Comparison of ENCODE assay signal across 8 mouse cellular contexts in genomic region chr2:106955621-106956020, GRCm38 (mm10). TPM values are rescaled to one million over a fixed set of nuclear protein-coding genes. Genes with fewer than 3 reads are reported as not detected.
DNase-seq lines count a peak whose midpoint lies in the region; ATAC-seq lines count a peak whose summit lies in the region.

No protein-coding gene starts in this region.

- H3K4me2 ChIP-seq in embryonic facial prominence, embryonic 13.5 days: peak overlapping the region; percentile 41

- H3K27me3 ChIP-seq in embryonic facial prominence, embryonic 13.5 days: no peaks in the 10 kb centered on the region

- no peaks in the 10 kb centered on the region for H3K9me3 ChIP-seq in embryonic facial prominence, embryonic 13.5 days

- peaks cover 10% of the 10 kb centered on the region; the same call in 1 of the 2 replicates for H3K4me1 ChIP-seq in embryonic facial prominence, embryonic 13.5 days

- no peaks in the 10 kb centered on the region for H3K36me3 ChIP-seq in embryonic facial prominence, embryonic 13.5 days

- no peak overlapping the region for H3K27ac ChIP-seq in embryonic facial prominence, embryonic 13.5 days

- H3K4me3 ChIP-seq in embryonic facial prominence, embryonic 13.5 days: no peak overlapping the region

- no peak overlapping the region for H3K9ac ChIP-seq in embryonic facial prominence, embryonic 13.5 days

- WGBS in embryonic facial prominence, embryonic 13.5 days: 6% methylated on average over 10 of the region's 10 CpGs

- ATAC-seq in embryonic facial prominence, embryonic 13.5 days (ENCODE audit: insufficient number of reproducible peaks, insufficient read depth, low FRiP score, low TSS enrichment, low read depth): no peak

- peak; percentile 15 for DNase-seq in gastrocnemius, adult 18-20 months (ENCODE audit: low spot score)
- DNase-seq in gastrocnemius, adult 8-10 months (ENCODE audit: low spot score in 2 of 2): no peak
- DNase-seq in right cerebral cortex, postnatal 10 days (ENCODE audit: low spot score in 2 of 2): peak; percentile 46 to 54
- no peak for DNase-seq in right cerebral cortex, postnatal 4 days
- peak; percentile 22 to 61 for DNase-seq in layer of hippocampus, postnatal 14 days (ENCODE audit: low spot score in 2 of 2)
- peak; percentile 39 for DNase-seq in retina, postnatal 7 days (ENCODE audit: low read depth, low spot score)
- DNase-seq in gastrocnemius, postnatal 10 days: no peak

RNA-seq across cellular contexts. Expression of gene Arl14ep, which starts 18.6 kb away (rescaled TPM):
- 1 to 10 TPM; 5.1 to 6.4 TPM for total RNA-seq in gastrocnemius, adult 18-20 months (2021)
- total RNA-seq in gastrocnemius, adult 8-10 months (2022): 1 to 10 TPM; 5.5 to 6.7 (median 5.6) TPM
- polyA plus RNA-seq in embryonic facial prominence, embryonic 13.5 days (2015; fragmentation: Nextera tagmentation; extraction: Ambion mirVana): 60.7 and 65.7 TPM in 2 replicates
- total RNA-seq in layer of hippocampus, postnatal 14 days (2021): 10 to 100 TPM; 45.4 to 46.2 TPM
- 10 to 100 TPM; 10.9 to 16.7 TPM for total RNA-seq in gastrocnemius, postnatal 10 days (2021)

Comparison
In these comparisons a context has a peak if more than half of its experiments do, and no peak if none do; other contexts are left out.
1. DNase-seq: peak in gastrocnemius, adult 18-20 months (single experiment), right cerebral cortex, postnatal 10 days (2 of 2), layer of hippocampus, postnatal 14 days (2 of 2) and retina, postnatal 7 days (single experiment); none in gastrocnemius, adult 8-10 months (0 of 2), right cerebral cortex, postnatal 4 days (single experiment) and gastrocnemius, postnatal 10 days (single experiment).